Mouse (Mus musculus) lung, embryonic 16.5 days (tissue): ENCODE data around the gene Fabp3. TPM values are rescaled to one million over a fixed set of nuclear protein-coding genes. Genes with fewer than 3 reads are reported as not detected.

Experiments
- ATAC-seq: fragments of 200-750 bp; cut with Nextera tagmentation; 2 replicates; pipeline ENCODE4 v1.8.0; 2017; ENCODE audit warnings: low read depth, mild to moderate bottlenecking, moderate library complexity
- H3K27ac ChIP-seq: fragments of 300-500 bp; sonication (generic); 2 replicates; pipeline ENCODE4 v1.5.1; 2014; ENCODE audit warnings: mild to moderate bottlenecking, control low read depth, low read length
- H3K27me3 ChIP-seq: fragments of 300-500 bp; sonication (generic); 2 replicates; pipeline ENCODE4 v1.6.1; 2014; ENCODE audit warnings: low read depth, low read length, mixed read lengths; ENCODE audit not compliant: control insufficient read depth, insufficient read depth
- H3K36me3 ChIP-seq: fragments of 300-500 bp; sonication (generic); 2 replicates; pipeline ENCODE4 v1.6.1; 2014; ENCODE audit warnings: low read length; ENCODE audit not compliant: control insufficient read depth, insufficient read depth
- H3K4me1 ChIP-seq: fragments of 300-500 bp; sonication (generic); replicated peaks from 2 replicates; pipeline ENCODE4 v1.6.1; 2014; ENCODE audit warnings: low read length, mixed read lengths; ENCODE audit not compliant: control insufficient read depth, insufficient read depth
- H3K4me2 ChIP-seq: fragments of 300-500 bp; sonication (generic); 2 replicates; pipeline ENCODE4 v1.6.1; 2014; ENCODE audit warnings: low read depth, low read length, control low read depth
- H3K4me3 ChIP-seq: fragments of 300-500 bp; sonication (generic); 2 replicates; pipeline ENCODE4 v1.5.1; 2014; ENCODE audit warnings: mild to moderate bottlenecking, low read length, control low read depth
- H3K9ac ChIP-seq: fragments of 300-500 bp; sonication (generic); 2 replicates; pipeline ENCODE4 v1.6.1; 2014; ENCODE audit warnings: low read length, control low read depth
- H3K9me3 ChIP-seq: fragments of 300-500 bp; sonication (generic); 2 replicates; pipeline ENCODE4 v1.6.1; 2016; ENCODE audit warnings: low read length; ENCODE audit not compliant: control insufficient read depth
- WGBS: fragments of 180-500 bp; shearing (Covaris S2); extraction: QIAGEN DNeasy Blood & Tissue Kit; methylation state at CpG from one replicate; pipeline ENCODE4 v1.1.7; 2014; 5-methylcytosine and 5-hydroxymethylcytosine counted together
- polyA plus RNA-seq: library from polyadenylated mRNA; unstranded; fragments of >200 nt; fragmentation: Nextera tagmentation; extraction: Ambion mirVana; gene quantifications from 2 replicates; pipeline ENCODE4 v1.2.1, GENCODE M21; 2015

Gene Fabp3
- polyA plus RNA-seq, 1 experiment from 2014 or later, result 54.4 TPM

DNA sequence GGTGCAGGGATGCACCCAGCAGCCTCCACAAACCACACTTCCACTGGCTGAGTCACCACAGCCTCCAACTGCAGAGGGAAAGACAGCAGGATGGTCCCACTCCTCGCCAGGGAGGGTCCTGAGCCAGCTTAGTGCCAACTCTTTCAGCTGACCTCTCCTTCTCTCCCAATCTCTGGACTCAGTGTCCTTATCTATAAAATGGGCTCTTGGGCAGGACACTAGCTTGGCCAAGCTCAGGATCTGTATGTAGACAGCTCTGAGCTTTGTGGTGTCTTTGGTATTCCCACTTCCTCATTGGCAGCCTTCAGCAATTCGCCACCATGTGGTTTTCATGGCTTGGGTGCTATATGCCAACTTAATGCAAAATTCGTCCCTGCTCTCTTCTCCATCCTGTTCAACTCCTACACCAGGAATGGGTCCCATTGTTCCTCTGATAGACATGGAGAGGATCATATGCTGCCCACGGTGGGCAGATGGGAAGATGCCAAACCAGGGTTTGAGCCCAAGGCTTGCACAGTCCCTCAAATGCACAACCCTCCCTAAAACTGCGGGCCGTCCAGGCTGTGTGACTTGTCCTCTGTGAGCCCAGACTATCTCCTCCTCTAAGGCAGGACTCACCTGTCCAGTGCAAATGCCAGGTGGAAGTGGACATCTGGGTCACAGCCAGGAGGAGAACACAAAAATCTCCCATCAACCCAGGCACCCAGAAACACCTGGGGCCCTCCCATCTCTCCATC lies 37.6 kb upstream of the Fabp3 start:
- no peak for ATAC-seq
- peaks cover 15% of the 10 kb centered on the region for H3K27me3 ChIP-seq

DNA sequence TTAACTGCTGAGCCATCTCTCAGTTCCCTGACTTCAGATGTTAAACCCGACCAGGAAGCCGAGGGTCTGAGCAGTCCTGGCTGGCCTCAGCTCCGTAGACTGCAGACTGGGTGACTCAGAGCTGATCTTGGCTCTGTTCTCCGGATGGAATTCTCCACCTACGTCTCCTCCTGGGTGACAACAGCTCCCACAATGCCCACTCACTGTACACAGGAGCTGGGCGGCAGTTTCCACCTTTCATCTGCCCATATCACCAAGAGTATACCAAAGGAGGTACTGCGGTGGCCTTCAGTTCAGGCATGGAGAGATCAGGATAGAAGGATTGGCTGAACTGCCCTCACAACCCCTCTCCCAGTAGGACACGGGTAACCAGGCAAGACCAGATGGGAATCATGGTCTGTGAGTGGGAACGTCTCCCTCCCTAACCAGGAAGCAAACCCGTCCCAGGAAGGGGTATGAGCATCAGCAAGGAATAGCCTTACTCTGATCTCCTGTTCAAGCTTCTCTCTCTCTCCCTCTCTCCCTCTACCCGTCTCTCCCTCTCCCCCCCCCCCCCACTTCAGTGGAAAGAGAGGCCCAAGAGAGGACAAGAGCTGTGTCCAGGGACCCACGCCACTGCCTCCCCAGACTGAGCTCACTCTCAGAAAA lies 34.6 kb upstream of the Fabp3 start:
- no peaks in the 10 kb centered on the region for H3K9me3 ChIP-seq
- H3K4me1 ChIP-seq, result 0 out of 2 replicates have a peak, but pooled peaks cover 2% of the 10 kb centered on the region
- no peak for ATAC-seq
- WGBS, result 11% methylated on average over 12 of the region's 12 CpGs
- H3K4me3 ChIP-seq, result peak overlapping the region; percentile 63
- no peak overlapping the region for H3K27ac ChIP-seq
- no peaks in the 10 kb centered on the region for H3K36me3 ChIP-seq
- peaks cover 20% of the 10 kb centered on the region for H3K27me3 ChIP-seq
- peak overlapping the region; percentile 68; the same call in 1 of the 2 replicates for H3K9ac ChIP-seq
- peak overlapping the region; percentile 96; the same call in 1 of the 2 replicates for H3K4me2 ChIP-seq

More for the DNA sequence above, 37.6 kb upstream of the Fabp3 start:
- 0 out of 2 replicates have a peak, but pooled peaks cover 5% of the 10 kb centered on the region for H3K4me1 ChIP-seq
- no peak overlapping the region for H3K4me3 ChIP-seq
- H3K9ac ChIP-seq, result no peak overlapping the region
- WGBS, result 71% methylated on average over 6 of the region's 6 CpGs
- no peak overlapping the region for H3K27ac ChIP-seq
- no peak overlapping the region for H3K4me2 ChIP-seq
- H3K9me3 ChIP-seq, result no peaks in the 10 kb centered on the region
- H3K36me3 ChIP-seq, result no peaks in the 10 kb centered on the region

- Histone ChIP-seq H3K27ac (no peak overlapping the region), H3K4me2 (peak overlapping the region; percentile 96), H3K4me1 (0 out of 2 replicates have a peak, but pooled peaks cover 2% of the 10 kb centered on the region), H3K9ac (peak overlapping the region; percentile 68), H3K27me3 (peaks cover 20% of the 10 kb centered on the region), H3K9me3 (no peaks in the 10 kb centered on the region), H3K36me3 (no peaks in the 10 kb centered on the region), H3K4me3 (peak overlapping the region; percentile 63)
- ATAC-seq, result peak; percentile 49; the same call in 1 of the 2 replicates
- WGBS, result 2% methylated on average over 29 of the region's 29 CpGs
These were observed 33.9 kb upstream of the Fabp3 start for GRCm38 (mm10) chr4:130274346-130275015.

DNA sequence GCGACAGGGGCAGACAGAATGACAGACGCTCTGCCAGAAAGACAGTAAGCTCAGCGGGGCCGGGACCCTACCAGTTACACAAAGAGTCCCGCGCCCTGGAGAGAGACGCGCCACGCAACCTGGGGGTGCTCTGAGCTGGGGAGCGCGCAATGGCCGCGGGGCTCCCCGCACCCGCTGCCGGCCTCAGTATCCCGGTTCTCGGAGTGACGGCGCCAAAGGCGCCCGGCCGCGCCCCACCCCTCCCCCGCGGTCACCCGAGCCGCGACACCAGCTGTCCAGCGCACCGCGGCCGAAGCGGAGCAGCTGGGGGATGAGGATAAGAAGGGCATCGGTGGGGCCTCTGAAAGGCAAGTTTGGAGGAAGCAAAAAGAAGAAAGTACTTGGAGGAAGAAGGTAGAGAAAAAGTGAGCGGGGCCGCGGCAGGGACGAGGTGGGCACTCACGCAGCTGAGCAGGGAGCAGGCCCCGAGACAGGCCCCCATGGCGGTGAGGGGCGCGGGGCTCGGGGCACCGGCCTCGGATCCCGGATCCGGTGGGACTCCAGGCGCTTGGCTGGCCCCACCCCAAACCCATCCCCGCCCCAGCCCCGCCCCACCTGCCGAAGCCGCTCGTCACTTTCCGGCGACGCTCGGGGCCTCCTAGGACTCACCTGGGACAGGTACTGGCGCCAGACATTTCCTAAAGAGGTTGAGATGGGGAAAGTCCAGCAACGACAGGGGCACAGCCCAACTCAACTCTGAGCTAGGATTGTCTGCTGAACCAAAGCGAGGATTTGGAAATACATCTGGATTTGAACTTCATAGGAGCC lies 33.2 kb upstream of the Fabp3 start:
- peaks cover 20% of the 10 kb centered on the region for H3K27me3 ChIP-seq
- H3K4me2 ChIP-seq, result peak overlapping the region; percentile 96
- H3K27ac ChIP-seq, result no peak overlapping the region
- no peaks in the 10 kb centered on the region for H3K9me3 ChIP-seq
- WGBS, result 1% methylated on average over 49 of the region's 62 CpGs
- H3K4me3 ChIP-seq, result peak overlapping the region; percentile 63
- peak overlapping the region; percentile 68 for H3K9ac ChIP-seq
- H3K4me1 ChIP-seq, result 0 out of 2 replicates have a peak, but pooled peaks cover 2% of the 10 kb centered on the region
- H3K36me3 ChIP-seq, result no peaks in the 10 kb centered on the region
- peak; percentile 76 for ATAC-seq

DNA sequence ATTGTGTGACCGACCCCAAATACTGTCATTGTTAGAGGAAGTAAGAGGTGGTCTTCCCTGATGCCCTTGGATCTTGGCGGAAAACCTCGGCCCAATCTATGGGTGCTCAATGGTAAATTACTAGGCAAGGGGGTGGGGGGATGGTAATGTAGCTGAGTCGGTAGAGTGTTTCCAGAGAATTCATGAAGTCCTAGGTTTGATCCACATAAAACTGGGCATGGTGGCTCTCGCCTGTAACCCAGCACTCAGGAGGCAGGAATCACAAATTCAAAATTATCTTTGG lies 32.6 kb upstream of the Fabp3 start:
- Histone ChIP-seq H3K27ac (no peak overlapping the region), H3K4me1 (0 out of 2 replicates have a peak, but pooled peaks cover 2% of the 10 kb centered on the region), H3K4me3 (no peak overlapping the region), H3K4me2 (peak overlapping the region; percentile 96), H3K36me3 (no peaks in the 10 kb centered on the region), H3K9ac (peak overlapping the region; percentile 68; the same call in 1 of the 2 replicates), H3K27me3 (peaks cover 20% of the 10 kb centered on the region), H3K9me3 (no peaks in the 10 kb centered on the region)
- WGBS, result 42% methylated on average over 5 of the region's 5 CpGs
- no peak for ATAC-seq

- H3K27ac ChIP-seq, result no peak overlapping the region
- H3K4me2 ChIP-seq, result no peak overlapping the region
- H3K27me3 ChIP-seq, result peaks cover 20% of the 10 kb centered on the region
- H3K9ac ChIP-seq, result no peak overlapping the region
- no peak for ATAC-seq
- no peak overlapping the region for H3K4me3 ChIP-seq
- WGBS, result 57% methylated on average over 7 of the region's 7 CpGs
- H3K9me3 ChIP-seq, result no peaks in the 10 kb centered on the region
- H3K36me3 ChIP-seq, result no peaks in the 10 kb centered on the region
- H3K4me1 ChIP-seq, result 0 out of 2 replicates have a peak, but pooled peaks cover 2% of the 10 kb centered on the region
These were observed 31.7 kb upstream of the Fabp3 start for GRCm38 (mm10) chr4:130276573-130277176.

DNA sequence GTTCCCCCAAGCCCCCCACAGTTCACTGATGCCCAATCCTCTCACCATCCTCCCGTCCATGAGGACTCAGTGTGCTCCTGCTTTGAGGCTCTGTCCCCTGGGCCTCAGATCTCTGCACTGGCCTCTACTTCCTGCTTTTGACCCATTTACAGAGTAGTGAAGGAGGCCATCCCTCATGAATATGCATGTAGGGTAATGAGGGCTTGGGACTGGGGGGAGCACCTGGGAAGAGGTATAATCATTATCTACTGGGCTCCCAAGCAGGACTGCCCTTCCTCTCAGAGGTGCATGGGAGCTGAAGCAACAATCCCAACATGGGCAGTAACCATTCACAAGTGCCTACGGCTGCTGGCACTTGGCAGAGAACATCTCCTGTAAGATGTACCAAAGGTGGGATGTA lies 29.3 kb upstream of the Fabp3 start, which contains the start of gene Serinc2:
Serinc2 (minus strand) TSS at position 101 of the 400 bp plus-strand sequence.
- 61% methylated on average over 2 of the region's 2 CpGs for whole genome bisulfite sequencing
- H3K27me3 ChIP-seq, result peaks cover 18% of the 10 kb centered on the region
- no peak within 1 kb of the TSS for H3K9ac ChIP-seq
- no peak for ATAC-seq
- H3K36me3 ChIP-seq, result no peaks in the 10 kb centered on the region
- H3K27ac ChIP-seq, result no peak within 1 kb of the TSS
- H3K4me2 ChIP-seq, result no peak within 1 kb of the TSS
- H3K4me1 ChIP-seq, result 0 out of 2 replicates have a peak, but pooled peaks cover 2% of the 10 kb centered on the region
- H3K4me3 ChIP-seq, result no peak within 1 kb of the TSS
- H3K9me3 ChIP-seq, result no peaks in the 10 kb centered on the region

DNA sequence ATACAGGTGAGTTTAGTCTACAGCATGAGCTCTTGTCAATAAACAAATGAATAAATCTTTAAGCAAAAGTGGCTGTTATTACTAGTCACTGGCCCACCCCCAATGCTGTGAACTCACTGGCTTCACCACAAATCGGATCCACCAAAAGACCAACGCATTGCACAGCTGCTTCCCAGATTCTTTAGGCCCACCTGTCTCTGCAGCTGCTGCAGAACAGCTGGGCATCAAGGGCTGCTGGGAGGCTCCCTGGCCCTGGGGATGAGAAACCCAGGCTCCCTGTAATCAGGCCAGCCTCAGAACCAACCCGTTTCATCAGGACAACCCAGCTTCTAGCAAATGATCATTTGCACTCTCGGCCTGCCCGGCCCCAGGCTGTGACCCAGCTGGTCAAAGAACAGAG lies 25.5 kb upstream of the Fabp3 start:
- Histone ChIP-seq H3K36me3 (no peaks in the 10 kb centered on the region), H3K9me3 (no peaks in the 10 kb centered on the region), H3K27ac (no peak overlapping the region), H3K4me2 (no peak overlapping the region), H3K27me3 (no peaks in the 10 kb centered on the region; the same call in 1 of the 2 replicates), H3K4me3 (no peak overlapping the region), H3K9ac (no peak overlapping the region), H3K4me1 (no peaks in the 10 kb centered on the region)
- ATAC-seq, result no peak
- 66% methylated on average over 5 of the region's 5 CpGs for WGBS
